Mouse (Mus musculus) frontal cortex, postnatal 10 days (tissue): ENCODE results near the gene Vmn1r84.

Experiments
- DNase-seq, 2 experiments: peaks; one replicate each; pipeline ENCODE4 v3.0.0; 2022; ENCODE audit warnings: low spot score in 2 of 2, mixed read lengths in 1 of 2

Gene Vmn1r84

GRCm38 (mm10) chr7:12369173-12369572, at the start of gene Vmn1r84:
Vmn1r84 (minus strand) TSS chr7:12369273.
- no peak for DNase-seq

- no peak for DNase-seq
Measured at GRCm38 (mm10) chr7:12329381-12329780, 39.7 kb downstream of the Vmn1r84 start, which contains the start of gene Vmn1r83. Vmn1r83 (minus strand) TSS chr7:12329481.
